Comparison of ENCODE assay signal across 8 mouse cellular contexts in the genomic region with DNA sequence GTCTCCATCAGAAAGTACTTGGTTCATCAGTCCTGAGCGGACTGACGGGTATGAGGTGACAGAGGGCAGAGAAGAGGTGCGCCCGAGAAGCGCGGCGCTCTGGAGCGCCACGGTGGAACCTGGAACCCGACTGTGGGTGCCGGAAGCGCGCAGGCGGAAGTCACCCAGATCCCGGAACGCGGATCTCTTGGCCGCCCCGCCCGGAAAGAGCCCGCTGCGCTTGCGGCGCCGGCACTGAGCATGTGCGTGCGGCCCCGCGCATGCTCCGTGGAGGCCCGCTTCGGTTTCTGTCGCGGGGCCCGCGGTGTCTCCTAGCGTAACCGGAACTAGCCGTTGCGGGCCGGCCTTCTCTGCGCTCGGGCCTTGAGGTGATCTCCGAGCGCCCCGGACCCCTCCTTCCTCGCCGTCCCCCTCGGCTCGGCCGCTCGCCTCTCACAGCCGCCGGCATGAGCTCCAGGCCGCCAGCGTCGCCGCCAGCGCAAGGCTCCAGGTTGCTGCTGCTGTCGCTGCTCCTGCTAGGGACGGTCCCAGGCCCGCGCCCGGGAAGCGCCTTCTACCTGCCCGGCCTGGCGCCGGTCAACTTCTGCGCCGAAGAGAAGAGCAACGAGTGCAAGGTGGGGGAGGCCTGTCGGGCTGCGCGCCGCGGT. TPM values are rescaled to one million over a fixed set of nuclear protein-coding genes. Genes with fewer than 3 reads are reported as not detected.
A peak's percentile ranks its signal among the peaks of the same experiment; 100 is the strongest.
DNase-seq lines count a peak whose midpoint lies in the region; ATAC-seq and TF ChIP-seq lines count a peak whose summit lies in the region.

TSS of gene Tm9sf2 (plus strand) at position 217 of the 647 bp plus-strand sequence.

- H3K27me3 ChIP-seq in forebrain, embryonic 14.5 days (replicated peaks; ENCODE audit: control insufficient read depth, insufficient read depth, low read length): no peaks in the 10 kb centered on the region

- H3K4me1 ChIP-seq in forebrain, embryonic 14.5 days (ENCODE audit: control insufficient read depth, insufficient read depth, low read length): peaks cover 21% of the 10 kb centered on the region
- peaks cover 16% of the 10 kb centered on the region for H3K4me1 ChIP-seq in lung, adult 2 months (ENCODE audit: control insufficient read depth, insufficient read depth, low read length)

- H3K27ac ChIP-seq in forebrain, embryonic 14.5 days (ENCODE audit: low read depth, low read length): peak within 1 kb of the TSS; percentile 87

- H3K4me3 ChIP-seq in forebrain, embryonic 14.5 days (ENCODE audit: low read depth, low read length): peak within 1 kb of the TSS; percentile 97
- peak within 1 kb of the TSS; percentile 86 for H3K4me3 ChIP-seq in lung, adult 2 months (replicated peaks; ENCODE audit: extremely low read depth, low read depth, low read length)

- no peaks in the 10 kb centered on the region for H3K9me3 ChIP-seq in forebrain, embryonic 14.5 days (replicated peaks; ENCODE audit: control insufficient read depth, low read length)

- peak; percentile 95 for ATAC-seq in forebrain, embryonic 14.5 days
- ATAC-seq in neutrophil, adult 5-6 weeks (ENCODE audit: extremely low read depth, insufficient number of reproducible peaks, low FRiP score, poor library complexity, severe bottlenecking): peak; percentile 69

- WGBS in forebrain, embryonic 14.5 days: 0% methylated on average over 63 of the region's 76 CpGs
- under 1% methylated on average over 76 of the region's 76 CpGs for WGBS in lung, adult 2 months

- peak; percentile 96 for TF ChIP-seq POLR2A in lung, adult 2 months (IDR thresholded peaks at IDR 0.05; ENCODE audit: borderline replicate concordance, extremely low read depth, low read depth, low read length)

- no peaks in the 10 kb centered on the region for H3K36me3 ChIP-seq in forebrain, embryonic 14.5 days (ENCODE audit: control insufficient read depth, insufficient read depth, low read length)

- intact Hi-C loops in heart, postnatal 14 days (cut with DNase I): loop anchor here (5.0 kb wide), 1 partner anchor 35 kb away; no protein-coding TSS in a partner anchor

- H3K9ac ChIP-seq in forebrain, embryonic 14.5 days (ENCODE audit: low read length): peak within 1 kb of the TSS; percentile 97

- H3K4me2 ChIP-seq in forebrain, embryonic 14.5 days (ENCODE audit: low read length): peak within 1 kb of the TSS; percentile 76

- DNase-seq in ES-CJ7 (ENCODE audit: low read depth, low spot score): peak; percentile 91
- DNase-seq in cerebellum, adult 11 months: peak; percentile 94
- DNase-seq in forebrain, embryonic 14.5 days (ENCODE audit: low spot score): peak; percentile 97
- DNase-seq in heart, postnatal 14 days: peak; percentile 97
- peak; percentile 91 to 95 for DNase-seq in layer of hippocampus, adult 18-20 months (ENCODE audit: low spot score in 2 of 2)
- peak; percentile 89 for DNase-seq in lung, adult 2 months
- peak; percentile 91 for DNase-seq in thymus, adult 18-20 months

- no peak for TF ChIP-seq CTCF in lung, adult 2 months (IDR thresholded peaks at IDR 0.05; ENCODE audit: insufficient read depth, low read length)

RNA-seq across cellular contexts. Expression of gene Tm9sf2, which starts in this region (rescaled TPM):
- polyA plus RNA-seq in forebrain, embryonic 14.5 days (2014; fragmentation: Nextera tagmentation; extraction: Ambion mirVana): 110 and 122 TPM in 2 replicates
- total RNA-seq in heart, postnatal 14 days (2021): 100 to 1,000 TPM; 111 to 112 TPM
- 100 to 1,000 TPM; 104 to 106 TPM for total RNA-seq in layer of hippocampus, adult 18-20 months (2021)
- 188 and 246 TPM in 2 replicates for polyA plus RNA-seq in lung, adult 2 months (2012; rRNA removed)
- 112 and 114 TPM in 2 replicates for total RNA-seq in neutrophil, adult 5-6 weeks (2017)

Comparison
In these comparisons a context has a peak if more than half of its experiments do, and no peak if none do; other contexts are left out.
1. Peak in every context shown above with its lines: DNase-seq, ATAC-seq, H3K4me3 ChIP-seq and H3K27ac ChIP-seq.